Mouse (Mus musculus): ENCODE measurements around the gene Lrrc7.

DNA sequence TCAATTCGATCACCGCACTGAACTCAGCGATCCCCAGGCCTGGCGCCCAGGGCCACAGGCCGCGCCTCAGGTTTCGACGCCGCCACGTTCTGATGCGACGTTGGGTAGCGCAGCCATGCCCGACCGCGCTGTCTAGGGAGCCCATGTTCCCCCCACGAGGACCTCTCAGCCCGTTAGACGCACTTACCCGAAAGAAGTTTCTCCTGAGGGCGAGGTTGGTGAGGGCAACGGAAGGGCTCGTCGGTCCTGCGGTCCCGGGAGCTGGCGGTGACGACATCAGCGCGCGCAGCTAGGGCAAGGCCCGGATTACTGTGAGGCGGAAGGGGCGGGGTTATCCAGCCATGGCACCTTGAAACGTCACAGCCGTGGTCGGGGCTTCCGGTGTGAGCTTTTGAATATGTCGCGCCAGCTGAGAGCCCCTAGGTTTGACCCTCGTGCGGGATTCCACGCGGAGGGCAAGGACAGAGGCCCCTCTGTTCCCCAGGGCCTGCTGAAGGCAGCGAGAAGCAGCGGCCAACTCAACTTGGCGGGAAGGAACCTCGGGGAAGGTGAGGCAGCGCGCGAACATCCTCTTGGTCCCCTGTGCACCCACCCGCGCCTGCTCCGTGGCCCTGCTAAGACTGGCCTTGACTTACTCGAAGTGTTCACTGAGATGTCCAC is 525.6 kb downstream of the Lrrc7 start, which contains the start of the genes Srsf11 and Lrrc40:
- TF ChIP-seq CTCF (IDR thresholded peaks at IDR 0.05; ENCODE audit: low read depth, low read length): no peak
- no peak for TF ChIP-seq TAL1 (conservative IDR thresholded peaks at IDR 0.05; ENCODE audit: low read depth, low read length)
- no peak for TF ChIP-seq GATA2 (IDR thresholded peaks at IDR 0.05; ENCODE audit: borderline replicate concordance, low read depth, low read length)
- no peak for TF ChIP-seq GATA1 (IDR thresholded peaks at IDR 0.05; ENCODE audit: borderline replicate concordance, low read length)
